Mouse (Mus musculus): ENCODE measurements at regions not wholly inside any gene's neighbourhood (a gene's known extent, or its start where the extent isn't known, plus 50 kb on each side); places are given as distances from the start of the nearest gene placed in this dataset.

DNA sequence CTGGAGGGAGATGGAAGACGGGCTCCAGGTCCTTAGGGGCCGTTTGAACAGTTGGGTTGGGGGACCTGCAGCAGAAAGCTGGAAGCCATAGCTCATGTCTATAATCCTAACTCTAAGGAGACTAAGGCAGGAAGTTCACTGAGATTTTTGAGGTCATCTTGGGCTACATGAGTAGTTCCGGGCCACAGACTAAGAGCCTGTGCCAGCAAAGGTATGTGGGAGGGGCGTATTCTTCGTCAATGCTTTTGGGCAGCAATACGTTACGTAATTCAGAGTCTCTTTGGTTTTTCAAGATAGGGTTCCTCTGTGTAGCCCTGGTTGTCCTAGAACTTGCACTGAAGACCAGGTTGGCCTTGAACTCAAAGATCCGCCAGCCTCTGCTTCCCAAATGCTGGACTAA, 57.9 kb upstream of the Pim1 start:
- DNase-seq (ENCODE audit: low read depth, low spot score), result no peak
- no peak overlapping the region for H3K4me3 ChIP-seq (ENCODE audit: control insufficient read depth in 1 of 2, insufficient read depth in 1 of 2, low read depth in 2 of 2, low read length in 2 of 2)
- no peak overlapping the region for H3K9ac ChIP-seq (ENCODE audit: control insufficient read depth, low read depth, low read length, poor library complexity, severe bottlenecking)
- no peaks in the 10 kb centered on the region for H3K27me3 ChIP-seq (ENCODE audit: control insufficient read depth in 1 of 2, insufficient read depth in 2 of 2, low read length in 2 of 2)
- no peak overlapping the region for H3K27ac ChIP-seq (ENCODE audit: control insufficient read depth, low read depth, low read length)
- H3K4me1 ChIP-seq (ENCODE audit: control insufficient read depth in 1 of 2, insufficient read depth in 2 of 2, low read length in 2 of 2), result peaks cover 3 to 25% of the 10 kb centered on the region in 2 experiments; a peak in 3 of 4 replicates
- no peaks in the 10 kb centered on the region for H3K9me3 ChIP-seq (replicated peaks; ENCODE audit: insufficient read depth, low read length)
- peaks cover 0 to 15% of the 10 kb centered on the region in 2 experiments; a peak in 2 of 4 replicates for H3K36me3 ChIP-seq (ENCODE audit: control insufficient read depth in 1 of 2, insufficient read depth in 2 of 2, low read length in 2 of 2)
- TF ChIP-seq MAX (IDR thresholded peaks at IDR 0.05; ENCODE audit: low read length), result no peak
- no peak for TF ChIP-seq MEF2A (IDR thresholded peaks at IDR 0.05; ENCODE audit: extremely low read depth, insufficient replicate concordance, low read depth, low read length, poor library complexity, severe bottlenecking)
- TF ChIP-seq NELFE (IDR thresholded peaks at IDR 0.05; ENCODE audit: low read depth, low read length), result no peak
- TF ChIP-seq POLR2AphosphoS2 (IDR thresholded peaks at IDR 0.05; ENCODE audit: low read length), result no peak
- TF ChIP-seq MYC (IDR thresholded peaks at IDR 0.05; ENCODE audit: low read depth, low read length), result no peak
- no peak for TF ChIP-seq RAD21 (IDR thresholded peaks at IDR 0.05; ENCODE audit: low read depth, low read length)
- no peak for TF ChIP-seq E2F4 (IDR thresholded peaks at IDR 0.05; ENCODE audit: borderline replicate concordance, low read depth, low read length)
- no peaks in the 10 kb centered on the region for H3K79me2 ChIP-seq (ENCODE audit: control insufficient read depth, insufficient read depth, low read length, poor library complexity)

- Histone ChIP-seq H3K27me3 (ENCODE audit: control insufficient read depth in 1 of 2, insufficient read depth in 2 of 2, low read length in 2 of 2) (no peaks in the 10 kb centered on the region), H3K9me3 (replicated peaks; ENCODE audit: insufficient read depth, low read length) (no peaks in the 10 kb centered on the region), H3K79me2 (ENCODE audit: control insufficient read depth, insufficient read depth, low read length, poor library complexity) (no peaks in the 10 kb centered on the region), H3K9ac (ENCODE audit: control insufficient read depth, low read depth, low read length, poor library complexity, severe bottlenecking) (0 out of 2 replicates have a peak overlapping the region, but pooled peaks have one; percentile 5), H3K4me1 (ENCODE audit: control insufficient read depth in 1 of 2, insufficient read depth in 2 of 2, low read length in 2 of 2) (peaks cover 3 to 19% of the 10 kb centered on the region in 2 experiments; a peak in 3 of 4 replicates), H3K4me3 (ENCODE audit: control insufficient read depth in 1 of 2, insufficient read depth in 1 of 2, low read depth in 2 of 2, low read length in 2 of 2) (no peak overlapping the region), H3K36me3 (ENCODE audit: control insufficient read depth in 1 of 2, insufficient read depth in 2 of 2, low read length in 2 of 2) (peaks cover 0 to 15% of the 10 kb centered on the region in 2 experiments; a peak in 2 of 4 replicates), H3K27ac (ENCODE audit: control insufficient read depth, low read depth, low read length) (no peak overlapping the region)
- peak; percentile 52 for DNase-seq (ENCODE audit: low read depth, low spot score)
- TF ChIP-seq SIN3A (IDR thresholded peaks at IDR 0.05; ENCODE audit: low read length) (no peak; the same call in 1 of the 2 replicates), ZMIZ1 (IDR thresholded peaks at IDR 0.05; ENCODE audit: low read depth, low read length) (no peak), MAX (IDR thresholded peaks at IDR 0.05; ENCODE audit: low read length) (no peak), KAT2A (conservative IDR thresholded peaks at IDR 0.05; ENCODE audit: low read depth, low read length) (no peak), HCFC1 (IDR thresholded peaks at IDR 0.05; ENCODE audit: low read depth, low read length) (no peak), TAL1 (IDR thresholded peaks at IDR 0.05; ENCODE audit: low read length) (peak; percentile 21; the same call in 1 of the 2 replicates), MAZ (IDR thresholded peaks at IDR 0.05; ENCODE audit: low read depth, low read length) (no peak), POLR2AphosphoS2 (IDR thresholded peaks at IDR 0.05; ENCODE audit: low read length) (no peak), MXI1 (IDR thresholded peaks at IDR 0.05; ENCODE audit: low read depth, low read length) (no peak), ZKSCAN1 (IDR thresholded peaks at IDR 0.05; ENCODE audit: low read depth, low read length) (no peak), CTCF (IDR thresholded peaks at IDR 0.05 in 2 of 3, conservative IDR thresholded peaks at IDR 0.05 in 1 of 3; ENCODE audit: control insufficient read depth in 1 of 3, insufficient read depth in 1 of 3, low read depth in 2 of 3, low read length in 3 of 3, poor library complexity in 1 of 3, severe bottlenecking in 1 of 3) (no peak), JUND (IDR thresholded peaks at IDR 0.05; ENCODE audit: low read depth, low read length) (no peak), TCF12 (IDR thresholded peaks at IDR 0.05; ENCODE audit: low read depth, low read length) (peak; percentile 53; the same call in 1 of the 2 replicates), USF1 (IDR thresholded peaks at IDR 0.05; ENCODE audit: low read depth, low read length) (no peak), POLR2AphosphoS5 (IDR thresholded peaks at IDR 0.05; ENCODE audit: borderline replicate concordance, low read depth, low read length) (no peak), GABPA (IDR thresholded peaks at IDR 0.05; ENCODE audit: low read depth, low read length) (no peak), EP300 (IDR thresholded peaks at IDR 0.05; ENCODE audit: low read depth in 1 of 2, low read length in 2 of 2) (peak in 1 of 2 experiments; percentile 17; a peak in 1 of 4 replicates), GATA1 (IDR thresholded peaks at IDR 0.05; ENCODE audit: low read depth, low read length) (peak; percentile 56; the same call in 1 of the 2 replicates), RAD21 (IDR thresholded peaks at IDR 0.05; ENCODE audit: low read depth, low read length) (no peak), ZNF384 (IDR thresholded peaks at IDR 0.05; ENCODE audit: low read depth, low read length) (no peak), NRF1 (IDR thresholded peaks at IDR 0.05; ENCODE audit: insufficient read depth, low read depth, low read length, poor library complexity, severe bottlenecking) (no peak), CHD2 (IDR thresholded peaks at IDR 0.05; ENCODE audit: low read length) (no peak), ZC3H11A (IDR thresholded peaks at IDR 0.05; ENCODE audit: low read depth, low read length) (no peak), TBP (IDR thresholded peaks at IDR 0.05; ENCODE audit: low read depth, low read length) (no peak), MAFK (IDR thresholded peaks at IDR 0.05; ENCODE audit: borderline replicate concordance, low read depth, low read length) (no peak), CHD1 (IDR thresholded peaks at IDR 0.05; ENCODE audit: low read depth, low read length) (no peak), RCOR1 (IDR thresholded peaks at IDR 0.05; ENCODE audit: low read depth, low read length) (no peak), UBTF (IDR thresholded peaks at IDR 0.05; ENCODE audit: borderline replicate concordance, insufficient read depth, low read depth, low read length) (no peak)
These were observed 57.2 kb upstream of the Pim1 start for GRCm38 (mm10) chr17:29433370-29433769.
